In genomic region chr12:105476453-105476852, GRCm38 (mm10) we compare ENCODE assay signal across 9 mouse cellular contexts. TPM values are rescaled to one million over a fixed set of nuclear protein-coding genes. Genes with fewer than 3 reads are reported as not detected.
A peak's percentile ranks its signal among the peaks of the same experiment; 100 is the strongest.
DNase-seq lines count a peak whose midpoint lies in the region; TF ChIP-seq lines count a peak whose summit lies in the region.
"Had no signal": no experiment of that assay in that cellular context is flagged by ENCODE, and none has a peak within 500 bp of the region (broad histone marks: within the 10 kb centered on the region; RNA-seq: fewer than 3 reads in every experiment).

No protein-coding gene starts in this region.

- peak; percentile 42 to 62 for DNase-seq in adrenal gland, adult 18-20 months (ENCODE audit: low spot score in 2 of 2)
- DNase-seq in adrenal gland, postnatal 4 days (ENCODE audit: low spot score in 2 of 2) = no peak
- peak; percentile 43 for DNase-seq in WW6 (ENCODE audit: low read depth, low spot score)
- DNase-seq in gastrocnemius, postnatal 4 days (ENCODE audit: low spot score in 2 of 2) = peak; percentile 50 to 58
- peak; percentile 53 to 75 for DNase-seq in kidney, postnatal 25 days
- peak; percentile 67 for DNase-seq in lung, postnatal 10 days
- peak; percentile 74 for DNase-seq in retina, postnatal 1 day

- H3K4me1 ChIP-seq in cortical plate, adult 2 months (ENCODE audit: control insufficient read depth, insufficient read depth, low read length) = peaks cover 11% of the 10 kb centered on the region
- H3K4me1 ChIP-seq: stomach, embryonic 15.5 days had no signal

- peak; percentile 70 for TF ChIP-seq CTCF in cortical plate, adult 2 months (IDR thresholded peaks at IDR 0.05; ENCODE audit: extremely low read depth, insufficient read depth, low read length)

- no peak for TF ChIP-seq POLR2A in cortical plate, adult 2 months (IDR thresholded peaks at IDR 0.05; ENCODE audit: extremely low read depth, insufficient read depth, low read length)

- H3K4me3 ChIP-seq in cortical plate, adult 2 months (ENCODE audit: insufficient read depth, low read length) = no peak overlapping the region
- H3K4me3 ChIP-seq: stomach, embryonic 15.5 days had no signal

- peak overlapping the region; percentile 59 for H3K27ac ChIP-seq in cortical plate, adult 2 months (ENCODE audit: insufficient read depth, low read length)
- H3K27ac ChIP-seq: stomach, embryonic 15.5 days had no signal

RNA-seq across cellular contexts. Expression of gene D430019H16Rik, which starts 22.8 kb away (rescaled TPM):
- 1 to 10 TPM; 3.8 to 4.4 TPM for total RNA-seq in adrenal gland, adult 18-20 months (2021)
- total RNA-seq in adrenal gland, postnatal 4 days (2021) = 10 to 100 TPM; 14.6 to 16.0 TPM
- polyA plus RNA-seq in cortical plate, adult 2 months (2012; rRNA removed) = 60.9 and 65.5 TPM in 2 replicates
- total RNA-seq in gastrocnemius, postnatal 4 days (2021) = 1 to 10 TPM; 6.4 to 6.7 TPM

Comparison
In these comparisons a context has a peak if more than half of its experiments do, and no peak if none do; other contexts are left out.
1. DNase-seq: peak in adrenal gland, adult 18-20 months (2 of 2), WW6 (single experiment), gastrocnemius, postnatal 4 days (2 of 2), kidney, postnatal 25 days (2 of 2), lung, postnatal 10 days (single experiment) and retina, postnatal 1 day (single experiment); none in adrenal gland, postnatal 4 days (0 of 2).